Mouse (Mus musculus) kidney, adult 2 months (tissue): Measurements from ENCODE around the gene Galns.

Experiments used
- CTCF ChIP-seq: fragments of 200-500 bp; conservative IDR thresholded peaks from 2 replicates; pipeline ENCODE4 v1.5.1; 2011; ENCODE audit warnings: low read depth, mild to moderate bottlenecking, control low read depth, low read length, moderate library complexity, mixed read lengths; ENCODE audit not compliant: insufficient read depth, insufficient read length
- POLR2A ChIP-seq: fragments of 200-500 bp; IDR thresholded peaks from one replicate; pipeline ENCODE4 v1.6.1; 2011; ENCODE audit warnings: low read depth, low read length, control low read depth

GRCm38 (mm10) chr8:122596031-122596430 is 15.2 kb downstream of the Galns start:
- TF ChIP-seq CTCF: no peak
- no peak for TF ChIP-seq POLR2A
